Mouse (Mus musculus) liver, adult 2 months (tissue): ENCODE measurements at regions not wholly inside any gene's neighbourhood (a gene's known extent, or its start where the extent isn't known, plus 50 kb on each side); places are given as distances from the start of the nearest gene placed in this dataset.

ENCODE experiments used
- CTCF ChIP-seq: fragments of 200-500 bp; IDR thresholded peaks from 2 replicates; pipeline ENCODE4 v1.5.1; 2011; ENCODE audit warnings: low read depth, low read length, control low read depth
- POLR2A ChIP-seq: fragments of 200-500 bp; IDR thresholded peaks from 2 replicates; pipeline ENCODE4 v1.6.1; 2011; ENCODE audit warnings: low read length, control low read depth; ENCODE audit not compliant: insufficient read depth; ENCODE audit errors: extremely low read depth

- TF ChIP-seq POLR2A (no peak), CTCF (no peak)
Observed at GRCm38 (mm10) chr4:131254243-131254642, 310.1 kb downstream of the Matn1 start.
